Mouse (Mus musculus) stomach, postnatal 0 days (tissue): ENCODE data around the gene Lipi. TPM values are rescaled to one million over a fixed set of nuclear protein-coding genes. Genes with fewer than 3 reads are reported as not detected.

Experiments used
- ATAC-seq: fragments of 200-750 bp; cut with Nextera tagmentation; 2 replicates; pipeline ENCODE4 v1.8.0; 2017; ENCODE audit not compliant: low FRiP score, low TSS enrichment
- DNase-seq: peaks from one replicate; pipeline ENCODE4 v3.0.0-alpha.2; 2016; ENCODE audit warnings: low spot score
- H3K27ac ChIP-seq: fragments of 300-500 bp; sonication (generic); replicated peaks from 2 replicates; pipeline ENCODE4 v1.5.1; 2014; ENCODE audit warnings: mild to moderate bottlenecking, control low read depth
- H3K27me3 ChIP-seq: fragments of 300-500 bp; sonication (generic); 2 replicates; pipeline ENCODE4 v1.6.1; 2014; ENCODE audit warnings: low read length; ENCODE audit not compliant: control insufficient read depth, insufficient read depth
- H3K36me3 ChIP-seq: fragments of 300-500 bp; sonication (generic); 2 replicates; pipeline ENCODE4 v1.6.1; 2014; ENCODE audit warnings: low read length, mixed read lengths; ENCODE audit not compliant: control insufficient read depth, insufficient read depth
- H3K4me1 ChIP-seq: fragments of 300-500 bp; sonication (generic); replicated peaks from 2 replicates; pipeline ENCODE4 v1.6.1; 2014; ENCODE audit warnings: antibody characterized with exemption; ENCODE audit not compliant: control insufficient read depth, insufficient read depth
- H3K4me2 ChIP-seq: fragments of 300-500 bp; sonication (generic); replicated peaks from 2 replicates; pipeline ENCODE4 v1.6.1; 2014; ENCODE audit warnings: low read depth, mild to moderate bottlenecking, control low read depth, moderate library complexity
- H3K4me3 ChIP-seq: fragments of 300-500 bp; sonication (generic); 2 replicates; pipeline ENCODE4 v1.5.1; 2014; ENCODE audit warnings: low read depth, low read length, control low read depth
- H3K9ac ChIP-seq: fragments of 300-500 bp; sonication (generic); 2 replicates; pipeline ENCODE4 v1.6.1; 2014; ENCODE audit warnings: mild to moderate bottlenecking, low read length, control low read depth, mixed read lengths
- H3K9me3 ChIP-seq: fragments of 300-500 bp; sonication (generic); 2 replicates; pipeline ENCODE4 v1.6.1; 2016; ENCODE audit warnings: low read length; ENCODE audit not compliant: control insufficient read depth
- CTCF ChIP-seq: IDR thresholded peaks from 2 replicates; pipeline ENCODE4 v1.5.1; 2016; ENCODE audit warnings: antibody characterized with exemption, low read depth, mild to moderate bottlenecking, moderate library complexity
- EP300 ChIP-seq: optimal IDR thresholded peaks from 2 replicates; pipeline ENCODE3; 2016; ENCODE audit warnings: antibody characterized with exemption
- WGBS: fragments of 180-500 bp; shearing (Covaris S2); extraction: QIAGEN DNeasy Blood & Tissue Kit; methylation state at CpG from one replicate; pipeline ENCODE4 v1.1.7; 2014; 5-methylcytosine and 5-hydroxymethylcytosine counted together
- polyA plus RNA-seq: library from polyadenylated mRNA; unstranded; fragments of >200 nt; fragmentation: Nextera tagmentation; extraction: Ambion mirVana; gene quantifications from 2 replicates; pipeline ENCODE4 v1.2.1, GENCODE M21; 2015

Gene Lipi
- polyA plus RNA-seq, 1 experiment from 2014 or later: not detected

DNA sequence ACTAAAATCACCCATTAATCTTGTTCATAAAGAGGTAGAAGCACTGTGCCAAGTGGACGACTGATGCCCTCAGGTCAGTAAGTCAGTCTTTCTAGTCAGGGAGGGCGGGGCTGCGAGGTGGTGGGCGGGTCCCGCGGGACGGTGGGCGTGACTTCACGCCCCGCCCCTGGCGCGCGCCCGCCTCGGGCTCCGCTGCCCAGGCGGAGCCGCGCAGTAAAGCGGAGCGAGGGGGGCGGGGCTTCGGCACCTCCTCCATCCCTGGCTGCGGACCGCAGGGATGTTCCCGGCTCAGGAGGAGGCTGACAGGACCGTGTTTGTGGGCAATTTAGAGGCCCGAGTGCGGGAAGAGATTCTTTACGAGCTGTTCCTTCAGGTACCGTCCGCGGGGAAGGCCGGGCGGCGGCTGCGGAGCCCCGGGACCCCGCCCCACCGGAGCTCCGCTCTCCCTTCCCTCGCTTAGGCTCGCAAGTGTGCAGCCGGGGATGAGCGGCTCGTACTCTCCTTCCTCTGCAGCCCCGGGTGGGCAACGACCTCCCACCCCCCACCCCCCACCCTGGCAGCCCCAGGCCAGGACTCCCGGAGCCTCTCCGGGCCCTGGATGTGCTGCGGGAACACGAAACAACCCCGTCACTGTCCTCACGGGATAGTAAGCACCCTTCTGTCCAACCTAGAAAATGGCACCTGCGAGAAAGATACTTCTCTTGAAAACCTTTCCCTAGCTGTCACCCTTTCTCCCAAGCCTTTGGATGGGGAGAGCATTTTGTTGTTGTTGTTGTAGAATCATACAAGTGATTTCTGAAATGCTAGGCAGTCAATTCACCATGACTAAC, 7.0 kb upstream of the Lipi start, which contains the start of gene Rbm11:
Gene Rbm11, plus strand, starts transcription at position 174 of the 830 bp plus-strand sequence.
- no peaks in the 10 kb centered on the region for H3K9me3 ChIP-seq
- H3K9ac ChIP-seq: peak within 1 kb of the TSS; percentile 51
- H3K4me3 ChIP-seq: peak within 1 kb of the TSS; percentile 69
- peak; percentile 84 for DNase-seq
- H3K36me3 ChIP-seq: no peaks in the 10 kb centered on the region
- TF ChIP-seq CTCF: no peak
- TF ChIP-seq EP300: no peak
- WGBS: under 1% methylated on average over 55 of the region's 55 CpGs
- no peaks in the 10 kb centered on the region for H3K4me1 ChIP-seq
- peak within 1 kb of the TSS; percentile 94 for H3K4me2 ChIP-seq
- no peak within 1 kb of the TSS for H3K27ac ChIP-seq
- ATAC-seq: peak; percentile 99
- H3K27me3 ChIP-seq: no peaks in the 10 kb centered on the region

DNA sequence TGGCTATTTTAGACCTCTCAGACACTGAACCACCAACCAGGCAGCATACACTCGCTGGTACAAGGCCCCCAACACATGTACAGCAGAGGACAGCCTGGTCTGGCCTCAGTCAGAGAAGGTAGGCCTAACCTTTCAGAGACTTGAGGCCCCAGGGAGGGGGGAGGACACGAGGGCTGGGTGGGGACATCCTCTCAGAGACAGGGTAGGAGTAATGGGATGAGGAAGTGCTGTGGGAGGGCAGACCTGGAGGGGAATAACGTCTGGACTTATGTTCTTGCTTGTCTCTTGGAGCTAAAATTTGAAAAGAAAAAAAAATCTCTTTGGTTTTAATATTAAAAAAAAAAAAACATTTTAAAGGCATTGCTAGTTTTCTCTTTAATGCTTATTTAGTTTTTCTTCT, 605 bp upstream of the Lipi start:
- H3K4me3 ChIP-seq: no peak overlapping the region
- H3K4me2 ChIP-seq: no peak overlapping the region
- no peaks in the 10 kb centered on the region for H3K27me3 ChIP-seq
- H3K9me3 ChIP-seq: no peaks in the 10 kb centered on the region
- no peak for TF ChIP-seq CTCF
- TF ChIP-seq EP300: no peak
- H3K27ac ChIP-seq: no peak overlapping the region
- DNase-seq (no peak), ATAC-seq (no peak)
- WGBS: 25% methylated on average over 3 of the region's 3 CpGs
- H3K4me1 ChIP-seq: no peaks in the 10 kb centered on the region
- H3K9ac ChIP-seq: no peak overlapping the region
- H3K36me3 ChIP-seq: no peaks in the 10 kb centered on the region

DNA sequence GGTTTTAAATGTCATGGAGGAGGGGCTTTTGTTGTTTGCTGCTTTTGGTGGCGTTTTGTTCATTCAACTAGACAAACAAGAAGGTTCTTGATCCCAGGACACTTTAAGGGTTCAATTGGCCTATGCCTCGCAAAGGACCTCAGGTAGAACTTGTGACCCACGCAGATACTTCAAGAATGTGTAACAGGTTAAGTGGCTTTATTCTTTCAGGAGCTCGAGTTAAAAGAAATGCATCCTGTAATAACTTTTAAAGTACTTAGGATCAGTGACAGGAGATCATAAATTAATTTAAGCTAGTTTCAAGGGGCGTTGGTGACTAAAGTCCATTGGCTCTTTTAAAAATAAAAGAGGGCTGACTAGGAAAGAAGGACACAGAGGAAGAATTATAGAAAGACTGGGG, 3.6 kb downstream of the Lipi start:
- Histone ChIP-seq H3K27ac (no peak overlapping the region), H3K4me3 (no peak overlapping the region), H3K4me2 (no peak overlapping the region), H3K9me3 (no peaks in the 10 kb centered on the region), H3K9ac (no peak overlapping the region), H3K27me3 (no peaks in the 10 kb centered on the region), H3K36me3 (no peaks in the 10 kb centered on the region), H3K4me1 (no peaks in the 10 kb centered on the region)
- WGBS: 53% methylated on average over 5 of the region's 5 CpGs
- ATAC-seq: no peak
- DNase-seq: no peak
- TF ChIP-seq CTCF: no peak
- TF ChIP-seq EP300: no peak

DNA sequence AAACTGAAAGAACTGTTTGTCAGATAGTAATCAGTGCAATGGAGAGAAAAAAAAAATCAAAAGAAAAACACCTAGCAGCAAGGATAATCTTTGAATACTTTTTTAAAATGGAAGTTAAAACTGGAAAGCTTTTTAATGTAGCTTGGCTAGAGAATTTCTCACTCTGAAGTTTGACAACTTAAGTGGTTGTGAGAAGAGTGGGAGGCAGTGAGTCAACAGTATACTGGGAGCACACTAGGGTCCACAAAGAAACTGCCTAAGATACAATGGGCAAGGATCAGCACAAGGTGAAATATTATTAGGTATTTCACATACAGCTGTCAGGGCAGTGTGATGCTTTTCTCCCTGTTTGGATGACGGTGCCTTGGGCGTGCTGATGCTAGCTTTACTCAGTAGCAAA, 23.0 kb downstream of the Lipi start:
- no peak for DNase-seq
- no peak overlapping the region for H3K27ac ChIP-seq
- no peak overlapping the region for H3K9ac ChIP-seq
- ATAC-seq: no peak
- WGBS: 79% methylated on average over 2 of the region's 2 CpGs
- no peaks in the 10 kb centered on the region for H3K36me3 ChIP-seq
- H3K4me3 ChIP-seq: no peak overlapping the region
- H3K4me1 ChIP-seq: no peaks in the 10 kb centered on the region
- H3K4me2 ChIP-seq: no peak overlapping the region
- TF ChIP-seq EP300 (no peak), CTCF (no peak)
- no peaks in the 10 kb centered on the region for H3K27me3 ChIP-seq
- H3K9me3 ChIP-seq: no peaks in the 10 kb centered on the region

DNA sequence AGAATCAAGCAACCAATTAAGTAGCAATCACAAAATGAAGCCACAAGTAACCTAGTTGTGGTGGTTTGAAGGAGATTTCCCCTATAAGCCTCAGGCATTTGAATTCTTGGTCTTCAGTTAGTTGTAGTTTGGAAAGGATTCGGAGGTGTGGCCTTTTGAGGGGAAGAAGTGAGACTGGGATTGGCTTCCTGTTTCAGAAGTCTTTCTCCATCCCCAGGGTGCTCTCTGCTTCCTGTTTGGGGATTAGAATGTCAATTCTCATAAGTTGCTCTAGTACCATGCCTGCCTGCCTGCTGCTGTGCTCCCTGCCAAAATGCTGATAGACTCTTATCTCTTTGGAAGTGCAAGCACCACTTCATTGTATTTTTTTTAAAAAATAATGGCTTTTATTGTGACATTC, 40.6 kb downstream of the Lipi start:
- H3K4me2 ChIP-seq: no peak overlapping the region
- no peak for TF ChIP-seq CTCF
- no peaks in the 10 kb centered on the region for H3K36me3 ChIP-seq
- no peak overlapping the region for H3K4me3 ChIP-seq
- H3K4me1 ChIP-seq: no peaks in the 10 kb centered on the region
- H3K27me3 ChIP-seq: no peaks in the 10 kb centered on the region
- no peak for ATAC-seq
- no peaks in the 10 kb centered on the region for H3K9me3 ChIP-seq
- H3K27ac ChIP-seq: no peak overlapping the region
- no peak overlapping the region for H3K9ac ChIP-seq
- no peak for DNase-seq
- 87% methylated on average over 1 of the region's 1 CpGs for WGBS

DNA sequence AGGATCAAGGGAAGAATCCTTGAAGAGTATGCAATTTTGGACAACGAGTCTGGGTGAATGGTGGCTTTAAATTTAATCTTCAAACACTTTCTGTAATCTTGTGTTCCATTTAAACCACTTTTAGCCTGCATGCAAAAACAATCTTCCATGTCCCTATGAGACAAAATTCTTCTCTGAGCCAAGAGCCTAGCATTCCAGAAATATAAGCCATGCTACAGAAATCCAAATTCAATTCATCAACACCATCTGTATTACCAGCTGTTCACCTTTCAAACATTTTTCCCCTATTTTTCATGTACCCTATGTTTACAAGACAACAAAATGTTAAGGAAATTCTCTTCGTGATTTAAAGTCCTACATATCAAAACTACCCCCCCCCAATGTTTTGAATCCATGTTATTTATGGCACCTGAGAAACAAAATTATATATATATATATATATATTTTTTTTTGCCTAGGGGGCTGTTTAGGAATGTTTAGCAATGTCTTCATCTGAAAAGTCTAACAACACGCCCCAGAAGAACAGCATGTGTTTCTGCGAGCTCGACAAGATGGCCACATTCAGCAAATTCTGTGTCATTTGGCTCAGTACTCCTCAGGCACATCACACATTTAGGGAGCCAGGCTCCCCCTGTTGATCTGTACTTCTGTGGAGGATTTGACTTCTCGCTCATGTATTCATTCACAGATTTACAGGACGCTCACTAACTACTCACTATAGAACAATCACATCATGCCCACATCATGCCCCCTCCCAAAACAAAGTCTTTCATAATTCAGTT, 47.9 kb downstream of the Lipi start:
- Histone ChIP-seq H3K27me3 (no peaks in the 10 kb centered on the region), H3K9me3 (no peaks in the 10 kb centered on the region), H3K36me3 (no peaks in the 10 kb centered on the region), H3K4me1 (no peaks in the 10 kb centered on the region), H3K9ac (no peak overlapping the region), H3K27ac (no peak overlapping the region), H3K4me2 (no peak overlapping the region), H3K4me3 (no peak overlapping the region)
- DNase-seq (no peak), ATAC-seq (no peak)
- TF ChIP-seq CTCF (no peak), EP300 (no peak)
- 78% methylated on average over 7 of the region's 7 CpGs for WGBS
